Mouse (Mus musculus) heart, adult 2 months (tissue): ENCODE measurements around the gene Gcm1.

Source experiments
- CTCF ChIP-seq: fragments of 200-600 bp; IDR thresholded peaks from 2 replicates; pipeline ENCODE4 v1.8.1; 2022; ENCODE audit warnings: antibody characterized with exemption, mild to moderate bottlenecking, moderate library complexity
- EP300 ChIP-seq: fragments of 200-500 bp; IDR thresholded peaks from 2 replicates; pipeline ENCODE4 v1.6.1; 2011; ENCODE audit warnings: low read depth, low read length, control low read depth; ENCODE audit not compliant: insufficient read depth
- POLR2A ChIP-seq: fragments of 200-500 bp; IDR thresholded peaks from 2 replicates; pipeline ENCODE4 v1.6.1; 2011; ENCODE audit warnings: mild to moderate bottlenecking, low read depth, low read length, control low read depth; ENCODE audit not compliant: insufficient read depth

DNA sequence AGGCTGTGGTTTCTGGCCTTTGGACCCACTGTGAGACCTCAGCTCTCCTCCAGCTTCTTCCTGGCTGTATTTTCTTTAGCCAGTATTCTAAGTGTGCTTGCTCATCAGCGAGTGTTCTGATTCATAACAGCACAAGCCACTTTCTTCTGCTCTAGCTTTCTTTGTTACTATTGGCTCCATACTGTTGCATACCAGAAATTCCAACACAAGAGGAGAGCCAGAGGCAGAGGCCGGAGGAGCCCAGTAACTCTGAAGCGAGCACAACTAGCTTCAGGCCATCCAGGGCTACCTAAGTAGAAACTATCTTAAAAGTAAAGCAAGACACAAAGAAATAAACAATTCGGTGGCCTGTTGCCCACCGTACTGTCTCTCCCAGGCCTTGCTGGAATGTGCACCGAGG lies 6.6 kb upstream of the Gcm1 start:
- no peak for TF ChIP-seq POLR2A
- no peak for TF ChIP-seq CTCF
- TF ChIP-seq EP300 = no peak
